Mouse (Mus musculus) natural killer cell, adult 2 months (primary cell): Measurements from ENCODE around the gene Myom3.

Experiments
- DNase-seq, 2 experiments: peaks; one replicate each; pipeline ENCODE4 v3.0.0; 2022; ENCODE audit warnings: low spot score in 2 of 2

Myom3 gene

DNA sequence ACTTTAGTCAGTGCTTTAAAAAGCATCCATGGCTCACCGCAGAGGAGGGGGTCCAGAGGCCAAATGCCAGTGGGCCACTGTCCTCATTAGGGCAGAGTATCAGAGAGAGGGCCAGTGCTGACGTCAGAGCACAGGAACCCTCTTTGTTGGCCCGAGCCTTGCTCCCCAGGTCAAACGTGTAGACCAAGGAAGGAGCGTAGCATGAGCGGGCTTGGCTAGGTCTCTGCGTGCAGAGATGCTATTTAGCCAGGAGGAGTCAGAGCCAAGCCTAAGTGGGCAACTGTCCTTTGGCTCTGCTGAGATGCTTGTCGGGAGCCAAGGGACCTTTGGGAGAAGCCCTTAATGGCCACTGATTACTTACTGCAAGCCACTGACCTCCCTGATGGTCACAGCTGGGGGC lies 1.5 kb downstream of the Myom3 start:
- DNase-seq, result no peak

- DNase-seq, result no peak
These were observed 2.1 kb downstream of the Myom3 start for GRCm38 (mm10) chr4:135761569-135761968.

GRCm38 (mm10) chr4:135762251-135762906 lies 2.9 kb downstream of the Myom3 start:
- peak; percentile 11 to 26 for DNase-seq

DNA sequence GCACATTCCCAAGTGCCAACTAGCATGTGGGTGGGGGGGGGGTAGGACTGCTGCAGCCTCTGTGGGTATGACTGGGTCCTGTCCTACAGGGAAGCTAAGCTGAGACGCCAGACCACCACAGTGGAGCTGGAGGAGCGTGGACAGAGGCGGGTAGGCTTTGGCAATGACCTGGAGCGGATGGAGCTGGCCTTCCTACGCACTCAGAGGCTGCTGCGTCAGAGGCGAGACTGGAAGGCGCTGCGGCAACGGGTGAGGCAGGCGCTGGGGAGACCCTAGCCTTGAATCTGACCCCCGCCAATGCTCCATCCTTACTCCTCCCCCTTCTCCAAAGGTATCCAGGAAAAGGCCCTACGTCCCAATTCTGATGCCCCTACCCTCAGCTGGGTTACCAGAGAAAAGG lies 5.2 kb downstream of the Myom3 start:
- DNase-seq, result no peak

GRCm38 (mm10) chr4:135765707-135766106 lies 6.2 kb downstream of the Myom3 start:
- no peak for DNase-seq

GRCm38 (mm10) chr4:135766976-135767375 lies 7.5 kb downstream of the Myom3 start:
- no peak for DNase-seq

DNA sequence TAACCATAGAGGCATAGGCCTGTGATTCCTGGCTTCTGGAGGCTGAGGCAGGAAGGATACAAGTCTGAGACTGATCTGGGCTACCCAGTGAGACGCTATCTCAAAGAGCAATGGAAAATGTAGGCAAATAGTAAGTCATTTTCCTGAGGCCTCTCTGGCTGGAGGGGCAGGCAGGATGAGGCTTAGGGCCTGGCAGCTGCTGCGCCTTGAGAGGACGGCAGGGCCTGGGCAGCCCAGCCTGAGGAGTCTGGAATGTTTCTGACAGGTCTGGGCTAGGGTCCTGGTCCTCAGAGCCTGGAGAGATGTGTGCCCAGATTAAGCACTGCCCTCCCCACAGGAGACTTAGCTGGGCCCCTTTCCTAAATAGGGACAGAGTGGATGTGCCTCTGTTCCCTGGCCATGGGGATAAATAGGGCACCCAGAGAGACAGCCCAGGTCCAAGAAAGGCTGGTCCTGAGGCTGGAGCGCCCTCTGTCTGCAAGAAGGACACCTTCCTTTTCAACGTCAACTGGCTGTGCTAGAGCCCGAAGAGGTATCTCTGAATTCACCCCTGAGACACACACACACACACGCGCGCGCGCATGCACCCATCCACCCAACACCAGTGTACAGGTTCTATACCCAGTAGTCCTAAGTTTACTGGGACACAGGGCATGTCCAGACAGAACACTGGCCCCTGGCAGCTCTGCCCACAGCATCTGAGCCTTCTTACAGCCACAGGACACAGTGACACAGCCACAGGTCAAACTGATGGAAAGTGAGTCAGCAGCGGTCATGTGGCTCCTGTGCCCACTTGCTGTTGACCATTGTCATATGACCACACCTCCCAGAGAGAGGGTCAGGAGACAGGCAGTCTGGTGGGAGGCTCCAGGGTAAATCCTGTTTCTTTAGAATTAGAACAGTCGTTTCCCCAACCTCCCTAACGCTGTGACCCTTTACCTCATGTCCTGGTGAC lies 9.3 kb downstream of the Myom3 start:
- DNase-seq, result no peak

DNA sequence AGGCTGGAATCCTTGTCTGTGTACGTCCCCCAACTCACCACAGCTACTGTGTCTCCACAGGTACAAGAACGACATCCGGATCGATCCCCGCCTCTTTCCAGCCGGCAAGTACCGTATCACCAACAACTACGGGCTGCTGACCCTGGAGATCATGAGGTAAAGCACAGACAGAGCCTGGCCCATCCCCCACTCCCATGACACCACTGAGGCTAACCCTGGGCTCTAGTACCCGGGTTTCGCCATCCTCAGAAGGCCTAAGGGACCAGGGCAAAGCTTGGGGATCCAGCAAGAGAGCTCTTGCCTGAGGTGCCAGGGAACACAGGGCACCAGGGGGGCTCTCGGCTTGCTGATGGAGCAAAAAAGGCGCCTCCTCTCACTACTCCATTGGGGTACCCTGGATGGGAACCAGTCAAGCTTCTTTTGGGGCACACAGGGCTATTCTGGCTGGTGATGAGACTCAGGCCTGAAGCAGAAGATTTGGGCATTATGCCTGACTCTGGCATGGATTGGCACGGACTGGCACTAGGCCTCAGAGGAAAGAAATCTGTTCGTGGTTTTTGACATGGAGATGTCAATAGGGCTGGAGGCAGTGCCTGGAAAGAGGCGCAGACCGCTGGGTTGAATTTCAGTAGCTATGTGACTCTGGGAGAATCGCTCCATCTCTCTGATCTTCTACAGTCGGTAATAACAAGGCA lies 11.2 kb downstream of the Myom3 start:
- no peak for DNase-seq

DNA sequence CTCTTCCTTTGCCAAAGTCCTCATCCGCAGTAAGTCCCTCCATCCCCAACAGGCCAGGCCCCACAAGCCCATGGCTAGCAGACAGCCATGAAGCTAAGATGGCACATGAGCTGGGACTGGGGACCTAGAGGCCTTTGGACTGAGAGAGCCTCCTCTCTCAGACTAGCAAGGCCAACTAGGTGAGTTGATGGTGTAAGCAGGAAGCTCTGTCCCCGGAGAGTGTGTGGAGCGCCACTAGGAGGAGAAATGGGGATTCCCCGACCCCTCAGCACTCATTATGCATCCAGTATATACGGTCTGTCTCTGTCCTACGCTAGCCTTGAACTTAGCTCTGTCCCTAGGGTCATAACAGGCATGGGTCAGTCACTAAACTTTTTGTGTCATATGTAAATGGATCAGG lies 12.1 kb downstream of the Myom3 start:
- no peak for DNase-seq

- no peak for DNase-seq
These were observed 13.2 kb downstream of the Myom3 start for GRCm38 (mm10) chr4:135772671-135773070.

GRCm38 (mm10) chr4:135774496-135774895 lies 15.0 kb downstream of the Myom3 start:
- no peak for DNase-seq

- no peak for DNase-seq
These were observed 17.3 kb downstream of the Myom3 start for GRCm38 (mm10) chr4:135776850-135777249.

DNA sequence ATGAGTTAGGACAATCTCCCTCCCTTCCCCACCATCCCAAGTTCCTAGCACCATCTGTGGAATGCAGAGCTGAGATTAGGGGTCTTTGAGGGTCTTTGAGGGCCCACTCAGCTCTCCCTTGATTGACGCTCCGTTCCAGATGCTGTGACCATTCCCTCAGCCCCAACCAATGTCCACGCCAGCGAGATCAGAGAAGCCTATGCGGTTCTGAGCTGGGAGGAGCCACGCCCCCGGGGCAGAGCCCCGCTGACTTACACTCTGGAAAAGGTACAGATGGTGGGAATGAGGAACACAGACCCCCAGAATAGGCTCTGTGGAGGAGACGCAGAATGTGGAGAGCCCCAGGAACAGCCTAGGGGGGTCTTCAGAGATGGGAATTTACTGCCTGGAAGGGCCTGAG lies 20.1 kb downstream of the Myom3 start:
- no peak for DNase-seq

- DNase-seq, result no peak
These were observed 20.7 kb downstream of the Myom3 start for GRCm38 (mm10) chr4:135780255-135780654.

DNA sequence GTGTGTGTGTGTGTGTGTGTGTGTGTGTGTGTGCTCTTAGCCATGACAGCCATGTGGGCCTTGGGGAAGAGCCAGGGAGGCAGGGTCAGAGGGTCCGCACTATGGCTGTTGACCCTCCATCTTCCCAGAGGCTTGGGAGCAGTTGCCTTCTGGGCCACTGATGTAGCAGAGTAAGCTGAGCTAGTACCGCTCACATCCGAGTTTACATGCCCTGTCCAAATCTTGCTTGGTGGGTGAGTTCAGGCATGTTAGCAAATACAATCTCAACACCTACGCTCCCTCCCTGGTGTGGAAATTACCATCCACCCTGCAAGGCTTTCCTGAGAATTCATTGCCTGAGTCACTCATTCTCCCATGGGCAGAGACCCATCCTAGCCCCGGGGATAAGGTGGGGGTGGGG lies 21.8 kb downstream of the Myom3 start:
- no peak for DNase-seq

GRCm38 (mm10) chr4:135786581-135786980 lies 27.1 kb downstream of the Myom3 start:
- DNase-seq, result no peak

DNA sequence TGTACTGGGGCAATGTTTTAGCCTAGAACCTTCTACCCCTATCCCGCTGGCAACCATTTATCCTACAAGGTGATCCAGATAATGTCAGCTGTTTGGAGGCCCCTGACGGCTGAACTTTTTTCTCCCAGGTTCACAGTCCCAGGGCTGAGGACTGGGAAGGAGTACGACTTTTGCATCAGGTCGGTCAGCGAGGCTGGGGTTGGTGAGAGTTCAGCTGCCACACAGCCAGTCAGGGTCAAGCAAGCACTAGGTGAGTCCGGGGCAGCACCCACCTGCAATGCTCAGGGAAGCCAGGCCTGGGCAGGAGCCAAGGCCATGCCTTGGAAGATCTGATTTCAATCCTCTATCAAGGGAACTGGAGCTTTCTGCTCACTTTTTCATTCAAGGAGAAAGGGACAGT lies 27.8 kb downstream of the Myom3 start:
- no peak for DNase-seq

GRCm38 (mm10) chr4:135789135-135789534 lies 29.6 kb downstream of the Myom3 start:
- no peak for DNase-seq

DNA sequence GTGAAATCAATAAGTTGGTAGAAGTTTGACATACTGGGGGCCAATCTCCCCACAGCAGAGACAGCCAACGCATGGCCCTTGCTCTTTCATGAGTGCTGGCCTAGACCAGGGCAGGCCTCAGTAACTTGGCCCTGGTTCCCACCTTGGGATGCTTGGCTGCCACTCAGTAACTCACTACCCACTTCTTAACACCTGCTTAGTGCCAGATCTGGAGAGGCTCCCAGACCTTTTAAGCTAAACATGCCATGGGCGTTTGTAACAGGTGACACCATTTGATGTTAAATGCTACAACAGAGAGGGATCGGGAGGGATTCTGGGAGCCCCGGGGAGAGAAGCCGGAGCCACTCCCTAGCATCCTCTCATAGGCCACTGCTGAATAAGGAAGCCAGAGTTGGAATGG lies 33.3 kb downstream of the Myom3 start:
- no peak for DNase-seq

GRCm38 (mm10) chr4:135797931-135798330 lies 38.4 kb downstream of the Myom3 start:
- no peak for DNase-seq

DNA sequence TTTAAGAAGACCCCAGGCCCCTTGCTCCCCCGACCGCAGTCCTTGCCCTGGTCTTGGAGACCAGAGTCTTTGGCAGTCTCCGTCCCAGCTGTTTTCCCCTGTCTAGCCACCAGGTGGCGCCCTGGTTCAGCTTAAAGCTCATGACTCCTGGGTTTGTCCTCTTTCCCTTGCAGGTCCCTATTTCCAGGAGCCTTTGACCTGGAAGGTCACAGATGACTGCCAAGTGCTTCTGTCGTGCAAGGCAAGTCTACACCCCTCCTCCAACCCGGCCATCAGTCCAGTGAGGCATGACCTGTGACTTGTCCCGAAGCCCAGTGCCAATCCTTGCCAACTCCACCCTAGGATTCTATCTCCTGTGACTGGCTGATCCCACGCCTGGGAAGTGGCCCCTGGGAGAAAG lies 42.0 kb downstream of the Myom3 start:
- peak; percentile 67 to 80 for DNase-seq

DNA sequence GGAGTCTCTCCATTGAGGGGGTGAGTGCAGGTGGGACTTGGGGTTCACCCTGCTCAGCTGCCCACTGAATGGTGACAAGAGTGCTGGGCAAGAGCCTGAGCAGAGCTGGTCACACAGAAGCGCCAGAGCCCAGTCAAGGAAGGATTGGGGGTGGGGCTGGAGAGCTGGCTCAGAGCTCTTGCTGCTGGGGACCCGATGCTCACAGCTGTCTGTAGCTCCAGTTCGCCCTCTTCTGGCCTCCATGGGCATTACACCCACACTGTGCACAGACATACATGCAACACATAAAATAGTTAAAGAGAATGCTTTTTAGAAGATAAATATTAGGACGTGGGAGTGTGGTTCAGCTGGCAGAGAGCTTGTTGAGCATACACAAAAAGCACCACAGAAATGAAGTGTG lies 43.8 kb downstream of the Myom3 start:
- peak in 1 of 2 experiments; percentile 44 for DNase-seq

GRCm38 (mm10) chr4:135804169-135804568 lies 44.7 kb downstream of the Myom3 start:
- DNase-seq, result no peak
